12 mouse cellular contexts compared by ENCODE assay signal in the genomic region with DNA sequence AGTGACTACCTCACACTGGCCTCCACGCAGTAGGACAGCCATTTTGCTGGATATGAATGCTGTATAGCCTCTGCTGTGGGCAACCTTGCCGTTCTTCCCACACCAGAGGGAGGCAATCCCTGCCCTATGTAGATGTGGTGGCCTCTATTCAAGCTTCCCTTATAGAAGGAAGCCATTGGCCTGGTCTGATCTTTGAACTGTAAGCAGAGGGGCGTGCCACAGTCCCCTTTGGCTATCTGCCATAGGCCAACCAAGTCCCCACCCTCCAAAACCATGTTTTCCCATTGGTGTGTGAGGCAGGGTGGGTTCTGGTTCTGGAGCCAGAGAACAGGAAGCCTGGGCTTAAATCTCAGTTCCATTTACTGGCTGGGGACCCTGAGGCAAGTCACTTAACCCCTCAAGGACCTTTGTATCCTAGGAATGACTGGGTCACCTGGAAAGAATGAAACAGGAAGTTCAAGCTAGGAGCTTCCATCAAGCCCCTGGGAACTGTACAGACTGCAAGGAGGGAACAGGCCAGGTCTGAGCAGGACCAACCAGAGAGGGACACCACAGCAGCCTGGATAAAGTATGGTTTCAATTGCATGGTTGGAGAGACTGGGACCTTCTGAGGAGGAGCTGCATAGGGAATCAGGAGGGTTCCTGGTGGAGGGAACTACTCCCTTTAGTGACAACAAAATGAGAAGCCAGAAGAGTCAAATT.
DNase-seq lines count a peak whose midpoint lies in the region; ATAC-seq and TF ChIP-seq lines count a peak whose summit lies in the region.
"Had no signal": no experiment of that assay in that cellular context is flagged by ENCODE, and none has a peak within 500 bp of the region (broad histone marks: within the 10 kb centered on the region; RNA-seq: fewer than 3 reads in every experiment).

No protein-coding gene starts in this region.

- H3K27ac ChIP-seq in heart, adult 2 months = peak overlapping the region; percentile 45
- 0 out of 2 replicates have a peak overlapping the region, but pooled peaks have one; percentile 2 for H3K27ac ChIP-seq in liver, embryonic 11.5 days (ENCODE audit: low read depth, low read length)
- H3K27ac ChIP-seq: hindbrain, embryonic 12.5 days had no signal

- no peak for TF ChIP-seq CTCF in heart, adult 2 months (IDR thresholded peaks at IDR 0.05)

- H3K9ac ChIP-seq in heart, adult 2 months (ENCODE audit: low read depth, low read length) = no peak overlapping the region
- H3K9ac ChIP-seq in liver, embryonic 11.5 days (ENCODE audit: low read depth, low read length) = no peak overlapping the region
- H3K9ac ChIP-seq: hindbrain, embryonic 12.5 days had no signal

- no peak for TF ChIP-seq EP300 in heart, adult 2 months (IDR thresholded peaks at IDR 0.05; ENCODE audit: insufficient read depth, low read depth, low read length)

- ATAC-seq in liver, embryonic 11.5 days (replicated peaks; ENCODE audit: low FRiP score) = peak; percentile 37; the same call in 1 of the 2 replicates

- peaks cover 43% of the 10 kb centered on the region for H3K4me1 ChIP-seq in heart, adult 2 months (ENCODE audit: control insufficient read depth, insufficient read depth, low read length)
- peaks cover 9% of the 10 kb centered on the region for H3K4me1 ChIP-seq in liver, embryonic 11.5 days (replicated peaks; ENCODE audit: control insufficient read depth, insufficient read depth, low read length)

- no peaks in the 10 kb centered on the region for H3K9me3 ChIP-seq in liver, embryonic 11.5 days (ENCODE audit: control insufficient read depth, low read length)
- H3K9me3 ChIP-seq: hindbrain, embryonic 12.5 days had no signal

- WGBS in heart, adult 2 months = 57% methylated on average over 3 of the region's 3 CpGs
- 88% methylated on average over 3 of the region's 3 CpGs for WGBS in liver, embryonic 11.5 days

- H3K4me3 ChIP-seq in heart, adult 2 months = no peak overlapping the region
- no peak overlapping the region for H3K4me3 ChIP-seq in liver, embryonic 11.5 days (ENCODE audit: low read depth, low read length)
- H3K4me3 ChIP-seq: hindbrain, embryonic 12.5 days had no signal

- H3K27me3 ChIP-seq in heart, adult 2 months (ENCODE audit: control insufficient read depth, insufficient read depth, low read length) = no peaks in the 10 kb centered on the region
- H3K27me3 ChIP-seq in liver, embryonic 11.5 days (replicated peaks; ENCODE audit: control insufficient read depth, insufficient read depth, low read length) = no peaks in the 10 kb centered on the region
- H3K27me3 ChIP-seq: hindbrain, embryonic 12.5 days had no signal

- DNase-seq in heart, adult 2 months = no peak
- no peak for DNase-seq in heart, postnatal 14 days
- DNase-seq in lung, postnatal 36 days = peak; percentile 27
- DNase-seq in lung, postnatal 4 days = no peak
- no peak for DNase-seq in liver, embryonic 11.5 days (ENCODE audit: low spot score)
- no peak for DNase-seq in thymus, postnatal 14 days
- no peak for DNase-seq in spleen, postnatal 10 days (ENCODE audit: low spot score in 2 of 2)
- no peak for DNase-seq in spleen, postnatal 14 days (ENCODE audit: low spot score in 2 of 2)
- DNase-seq: cerebellum, postnatal 10 days; spleen, adult 18-20 months; thymus, postnatal 25 days had no signal

- H3K79me2 ChIP-seq in heart, adult 2 months (replicated peaks; ENCODE audit: control insufficient read depth, insufficient read depth, low read length) = no peaks in the 10 kb centered on the region; the same call in 1 of the 2 replicates

- H3K4me2 ChIP-seq in liver, embryonic 11.5 days = no peak overlapping the region
- H3K4me2 ChIP-seq: hindbrain, embryonic 12.5 days had no signal

- intact Hi-C loops in heart, adult 2 months (cut with DNase I) = loop anchor here (2.0 kb wide), 1 partner anchor 37 kb away; no protein-coding TSS in a partner anchor
- intact Hi-C loops in heart, postnatal 14 days (cut with DNase I) = no loop called here

- no peak for TF ChIP-seq POLR2A in heart, adult 2 months (IDR thresholded peaks at IDR 0.05; ENCODE audit: insufficient read depth, low read depth, low read length)

- peaks cover 28% of the 10 kb centered on the region for H3K36me3 ChIP-seq in heart, adult 2 months (ENCODE audit: control insufficient read depth, insufficient read depth, low read length)
- peaks cover 10% of the 10 kb centered on the region for H3K36me3 ChIP-seq in liver, embryonic 11.5 days (ENCODE audit: control insufficient read depth, insufficient read depth, low read length)
